Mouse (Mus musculus) lung, embryonic 15.5 days (tissue): ENCODE results near the gene Amz1. TPM values are rescaled to one million over a fixed set of nuclear protein-coding genes. Genes with fewer than 3 reads are reported as not detected.

Experiments
- ATAC-seq: fragments of 200-750 bp; cut with Nextera tagmentation; 2 replicates; pipeline ENCODE4 v1.8.0; 2017; ENCODE audit warnings: moderate number of reproducible peaks, borderline replicate concordance; ENCODE audit not compliant: low FRiP score, low TSS enrichment; ENCODE audit errors: extremely low read depth
- H3K27ac ChIP-seq: fragments of 300-500 bp; sonication (generic); 2 replicates; pipeline ENCODE4 v1.5.1; 2015; ENCODE audit warnings: moderate library complexity, mild to moderate bottlenecking, inconsistent platforms
- H3K27me3 ChIP-seq: fragments of 300-500 bp; sonication (generic); 2 replicates; pipeline ENCODE4 v1.6.1; 2015; ENCODE audit warnings: inconsistent platforms
- H3K36me3 ChIP-seq: fragments of 300-500 bp; sonication (generic); 2 replicates; pipeline ENCODE4 v1.6.1; 2015; ENCODE audit warnings: inconsistent platforms
- H3K4me1 ChIP-seq: fragments of 300-500 bp; sonication (generic); 2 replicates; pipeline ENCODE4 v1.6.1; 2015; ENCODE audit warnings: inconsistent platforms
- H3K4me2 ChIP-seq: fragments of 300-500 bp; sonication (generic); 2 replicates; pipeline ENCODE4 v1.6.1; 2015; ENCODE audit warnings: inconsistent platforms, mild to moderate bottlenecking, moderate library complexity
- H3K4me3 ChIP-seq: fragments of 300-500 bp; sonication (generic); 2 replicates; pipeline ENCODE4 v1.5.1; 2015; ENCODE audit warnings: mild to moderate bottlenecking, inconsistent platforms
- H3K9ac ChIP-seq: fragments of 300-500 bp; sonication (generic); 2 replicates; pipeline ENCODE4 v1.6.1; 2015; ENCODE audit warnings: inconsistent platforms
- H3K9me3 ChIP-seq: fragments of 300-500 bp; sonication (generic); 2 replicates; pipeline ENCODE4 v1.6.1; 2016; ENCODE audit warnings: inconsistent platforms
- WGBS: fragments of 180-500 bp; shearing (Covaris S2); methylation state at CpG from one replicate; pipeline ENCODE4 v1.1.7; 2015; 5-methylcytosine and 5-hydroxymethylcytosine counted together
- polyA plus RNA-seq: library from polyadenylated mRNA; unstranded; fragments of >200 nt; fragmentation: Nextera tagmentation; extraction: Ambion mirVana; gene quantifications from 2 replicates; pipeline ENCODE4 v1.2.1, GENCODE M21; 2015

Amz1 gene
- polyA plus RNA-seq, 1 experiment from 2014 or later: 1.3 TPM

DNA sequence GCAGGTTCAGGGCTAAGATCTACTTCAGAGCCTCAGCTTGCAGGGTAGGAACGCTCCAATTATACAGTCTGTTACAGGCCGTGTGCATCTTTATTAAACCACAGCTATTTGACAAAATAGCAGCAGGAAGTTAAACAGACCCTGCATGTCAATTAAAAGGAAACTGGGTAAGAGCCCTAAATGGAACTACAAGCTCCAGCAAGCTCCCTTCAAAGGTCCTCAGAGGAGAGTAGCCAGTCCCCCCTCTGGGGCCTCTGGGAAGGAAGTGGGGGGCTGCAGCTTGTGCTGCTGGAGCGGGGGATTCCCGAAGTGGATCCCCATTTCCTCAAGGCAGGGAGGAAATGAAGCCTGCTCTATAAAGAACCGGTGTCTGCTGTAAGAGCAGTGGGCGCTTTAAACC, 47.7 kb downstream of the Amz1 start:
- no peaks in the 10 kb centered on the region for H3K36me3 ChIP-seq
- H3K4me1 ChIP-seq: peaks cover 45% of the 10 kb centered on the region
- no peak overlapping the region for H3K4me2 ChIP-seq
- no peak overlapping the region for H3K4me3 ChIP-seq
- no peak for ATAC-seq
- H3K27ac ChIP-seq: peak overlapping the region; percentile 70
- H3K9me3 ChIP-seq: no peaks in the 10 kb centered on the region
- WGBS: 41% methylated on average over 6 of the region's 6 CpGs
- no peak overlapping the region for H3K9ac ChIP-seq
- H3K27me3 ChIP-seq: no peaks in the 10 kb centered on the region

- Histone ChIP-seq H3K4me2 (no peak overlapping the region), H3K4me1 (peaks cover 41% of the 10 kb centered on the region)
- 44% methylated on average over 7 of the region's 7 CpGs for WGBS
Measured at GRCm38 (mm10) chr5:140772158-140772557, 48.2 kb downstream of the Amz1 start.

GRCm38 (mm10) chr5:140775111-140775510, 51.2 kb downstream of the Amz1 start:
- H3K27me3 ChIP-seq: no peaks in the 10 kb centered on the region
- peaks cover 8% of the 10 kb centered on the region for H3K36me3 ChIP-seq
- peaks cover 19% of the 10 kb centered on the region for H3K4me1 ChIP-seq
- WGBS: 89% methylated on average over 4 of the region's 4 CpGs
- H3K27ac ChIP-seq: no peak overlapping the region
- H3K4me2 ChIP-seq: no peak overlapping the region
- ATAC-seq: no peak
- H3K4me3 ChIP-seq: no peak overlapping the region
- H3K9ac ChIP-seq: no peak overlapping the region
- H3K9me3 ChIP-seq: no peaks in the 10 kb centered on the region

More at GRCm38 (mm10) chr5:140772158-140772557, 48.2 kb downstream of the Amz1 start:
- ATAC-seq: no peak
- H3K9ac ChIP-seq: no peak overlapping the region
- no peaks in the 10 kb centered on the region for H3K9me3 ChIP-seq
- H3K27ac ChIP-seq: peak overlapping the region; percentile 70
- H3K27me3 ChIP-seq: no peaks in the 10 kb centered on the region
- no peaks in the 10 kb centered on the region for H3K36me3 ChIP-seq
- H3K4me3 ChIP-seq: no peak overlapping the region

GRCm38 (mm10) chr5:140776968-140777367, 53.0 kb downstream of the Amz1 start:
- H3K4me3 ChIP-seq: no peak overlapping the region
- no peaks in the 10 kb centered on the region for H3K9me3 ChIP-seq
- H3K9ac ChIP-seq: no peak overlapping the region
- WGBS: 53% methylated on average over 9 of the region's 9 CpGs
- H3K4me2 ChIP-seq: no peak overlapping the region
- H3K27ac ChIP-seq: no peak overlapping the region
- peaks cover 10% of the 10 kb centered on the region for H3K4me1 ChIP-seq
- no peaks in the 10 kb centered on the region for H3K27me3 ChIP-seq
- ATAC-seq: no peak
- H3K36me3 ChIP-seq: peaks cover 24% of the 10 kb centered on the region

GRCm38 (mm10) chr5:140781122-140781521, 57.2 kb downstream of the Amz1 start:
- no peak overlapping the region for H3K4me3 ChIP-seq
- no peak overlapping the region for H3K9ac ChIP-seq
- H3K36me3 ChIP-seq: peaks cover 58% of the 10 kb centered on the region
- no peaks in the 10 kb centered on the region for H3K27me3 ChIP-seq
- no peaks in the 10 kb centered on the region for H3K9me3 ChIP-seq
- no peak for ATAC-seq
- H3K4me2 ChIP-seq: no peak overlapping the region
- peaks cover 13% of the 10 kb centered on the region for H3K4me1 ChIP-seq
- no peak overlapping the region for H3K27ac ChIP-seq
- WGBS: 86% methylated on average over 5 of the region's 5 CpGs

GRCm38 (mm10) chr5:140781886-140782572, 58.1 kb downstream of the Amz1 start:
- ATAC-seq: no peak
- peaks cover 22% of the 10 kb centered on the region for H3K4me1 ChIP-seq
- no peak overlapping the region for H3K27ac ChIP-seq
- no peak overlapping the region for H3K4me3 ChIP-seq
- H3K36me3 ChIP-seq: peaks cover 58% of the 10 kb centered on the region
- no peaks in the 10 kb centered on the region for H3K27me3 ChIP-seq
- 81% methylated on average over 8 of the region's 8 CpGs for WGBS
- H3K9me3 ChIP-seq: no peaks in the 10 kb centered on the region
- no peak overlapping the region for H3K9ac ChIP-seq
- H3K4me2 ChIP-seq: no peak overlapping the region

- Histone ChIP-seq H3K9me3 (no peaks in the 10 kb centered on the region), H3K36me3 (peaks cover 58% of the 10 kb centered on the region)
Measured at GRCm38 (mm10) chr5:140783577-140783976, 59.6 kb downstream of the Amz1 start.

DNA sequence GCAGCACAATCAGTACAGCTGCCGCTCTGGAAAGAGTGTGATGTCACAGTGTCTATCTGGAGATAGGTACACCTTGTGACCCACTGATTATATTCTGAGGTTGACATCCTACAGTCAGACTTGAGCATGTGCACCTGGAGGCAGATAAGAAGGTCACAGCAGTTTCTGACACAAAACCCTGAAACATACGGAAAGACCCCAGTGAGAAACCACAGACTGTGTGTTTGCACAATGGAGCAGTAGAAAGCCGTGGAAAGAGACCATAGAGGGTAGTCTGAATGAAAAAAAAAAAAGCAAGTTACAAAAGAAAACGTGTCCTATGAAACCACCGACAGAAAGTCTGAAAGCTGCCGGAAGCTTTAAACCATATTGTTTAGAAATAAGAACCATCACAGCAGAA, 60.4 kb downstream of the Amz1 start:
- no peak for ATAC-seq
- H3K4me1 ChIP-seq: peaks cover 38% of the 10 kb centered on the region
- H3K27ac ChIP-seq: no peak overlapping the region
- H3K4me3 ChIP-seq: no peak overlapping the region
- no peaks in the 10 kb centered on the region for H3K27me3 ChIP-seq
- 80% methylated on average over 6 of the region's 6 CpGs for WGBS
- H3K9me3 ChIP-seq: no peaks in the 10 kb centered on the region
- H3K36me3 ChIP-seq: peaks cover 58% of the 10 kb centered on the region
- no peak overlapping the region for H3K9ac ChIP-seq
- H3K4me2 ChIP-seq: no peak overlapping the region

More at GRCm38 (mm10) chr5:140783577-140783976, 59.6 kb downstream of the Amz1 start:
- Histone ChIP-seq H3K4me3 (no peak overlapping the region), H3K9ac (no peak overlapping the region), H3K4me1 (peaks cover 31% of the 10 kb centered on the region), H3K27ac (no peak overlapping the region), H3K4me2 (no peak overlapping the region), H3K27me3 (no peaks in the 10 kb centered on the region)
- WGBS: 89% methylated on average over 4 of the region's 4 CpGs
- ATAC-seq: no peak

DNA sequence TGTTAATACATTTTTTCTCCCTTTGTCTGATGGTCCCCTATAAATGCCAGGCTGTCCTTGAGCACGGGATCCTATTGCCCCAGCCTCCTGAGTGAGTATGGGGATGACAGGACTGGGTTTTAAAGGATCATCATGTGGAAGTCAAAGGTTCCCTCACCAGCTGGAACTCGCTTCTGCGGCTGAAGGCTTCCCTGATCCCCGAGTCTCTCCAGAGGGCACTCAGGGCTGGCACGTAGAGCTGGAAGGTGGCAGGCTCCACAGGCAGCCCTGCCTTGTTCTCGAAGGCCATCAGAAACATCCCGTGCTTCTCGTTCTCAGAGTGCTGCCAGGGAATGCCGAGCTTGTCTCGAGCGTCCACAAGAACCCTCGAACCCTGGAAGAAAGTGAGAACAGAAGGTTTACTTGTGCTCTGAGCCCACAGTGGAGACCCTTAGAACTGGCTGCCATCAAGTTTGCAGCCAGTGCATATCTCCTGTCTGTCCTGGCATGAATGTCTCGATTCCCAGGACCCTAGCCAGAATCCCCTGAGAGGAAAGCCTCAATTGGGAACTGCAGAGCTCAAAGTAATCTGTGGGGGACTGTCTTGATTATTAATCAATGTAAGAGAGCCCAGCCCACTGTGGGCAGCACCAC, 61.4 kb downstream of the Amz1 start:
- H3K4me2 ChIP-seq: no peak overlapping the region
- H3K27me3 ChIP-seq: no peaks in the 10 kb centered on the region
- no peak for ATAC-seq
- no peaks in the 10 kb centered on the region for H3K9me3 ChIP-seq
- no peak overlapping the region for H3K4me3 ChIP-seq
- peak overlapping the region; percentile 20; the same call in 1 of the 2 replicates for H3K27ac ChIP-seq
- WGBS: 63% methylated on average over 13 of the region's 13 CpGs
- peaks cover 48% of the 10 kb centered on the region for H3K36me3 ChIP-seq
- H3K4me1 ChIP-seq: peaks cover 47% of the 10 kb centered on the region
- no peak overlapping the region for H3K9ac ChIP-seq

DNA sequence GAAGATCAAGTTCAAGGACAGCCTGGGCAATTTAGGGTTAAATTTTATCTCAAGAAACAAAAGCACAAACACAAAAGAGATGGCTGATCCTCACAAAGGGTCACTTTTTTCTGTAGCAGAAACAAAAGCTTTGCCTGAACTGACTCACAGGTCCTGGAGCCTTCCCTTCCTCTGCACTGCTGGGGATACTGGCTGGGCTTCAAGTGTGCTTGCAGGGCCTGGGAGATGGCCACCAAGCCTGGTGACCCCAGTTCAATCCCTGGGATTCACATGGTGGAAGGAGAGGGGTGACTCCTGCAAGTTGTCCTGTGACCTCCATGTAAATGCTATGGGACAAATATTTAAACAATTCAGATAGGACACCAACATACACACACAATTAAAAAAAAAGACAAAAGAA, 65.6 kb downstream of the Amz1 start:
- H3K4me3 ChIP-seq: no peak overlapping the region

GRCm38 (mm10) chr5:140790392-140790791, 66.5 kb downstream of the Amz1 start:
- peaks cover 94% of the 10 kb centered on the region for H3K4me1 ChIP-seq
- WGBS: 35% methylated on average over 2 of the region's 2 CpGs

More for the DNA sequence above, 65.6 kb downstream of the Amz1 start:
- Histone ChIP-seq H3K9me3 (no peaks in the 10 kb centered on the region), H3K4me2 (no peak overlapping the region), H3K9ac (no peak overlapping the region), H3K36me3 (peaks cover 8% of the 10 kb centered on the region; the same call in 1 of the 2 replicates), H3K27ac (peak overlapping the region; percentile 48; the same call in 1 of the 2 replicates), H3K4me1 (peaks cover 89% of the 10 kb centered on the region), H3K27me3 (no peaks in the 10 kb centered on the region)
- no peak for ATAC-seq

More at GRCm38 (mm10) chr5:140790392-140790791, 66.5 kb downstream of the Amz1 start:
- Histone ChIP-seq H3K27me3 (no peaks in the 10 kb centered on the region), H3K9me3 (no peaks in the 10 kb centered on the region), H3K36me3 (0 out of 2 replicates have a peak, but pooled peaks cover under 1% of the 10 kb centered on the region), H3K4me3 (no peak overlapping the region), H3K9ac (no peak overlapping the region), H3K27ac (peak overlapping the region; percentile 98), H3K4me2 (0 out of 2 replicates have a peak overlapping the region, but pooled peaks have one; percentile 3)
- ATAC-seq: no peak
